Mouse (Mus musculus): ENCODE measurements at regions not wholly inside any gene's neighbourhood (a gene's known extent, or its start where the extent isn't known, plus 50 kb on each side); places are given as distances from the start of the nearest gene placed in this dataset.

DNA sequence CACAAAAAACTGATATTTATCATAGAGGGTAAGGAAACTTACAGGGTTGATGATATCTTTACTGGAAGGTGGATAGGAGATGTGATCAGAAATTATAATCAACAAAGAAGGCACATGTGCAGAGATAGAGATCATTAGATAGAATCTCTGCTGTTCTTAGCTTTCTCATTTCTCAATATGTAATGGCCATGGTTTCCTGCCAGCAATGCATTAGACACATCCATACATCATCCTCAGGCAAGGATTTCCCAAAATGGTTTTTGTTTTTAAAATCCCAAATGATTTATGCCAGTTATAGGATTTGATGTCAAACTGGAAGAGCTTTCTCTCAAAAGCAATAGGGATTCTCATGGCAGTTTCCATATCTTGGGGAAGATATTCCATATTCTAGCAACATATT is 52.0 kb upstream of the C030005K15Rik start:
- no peak for DNase-seq

DNA sequence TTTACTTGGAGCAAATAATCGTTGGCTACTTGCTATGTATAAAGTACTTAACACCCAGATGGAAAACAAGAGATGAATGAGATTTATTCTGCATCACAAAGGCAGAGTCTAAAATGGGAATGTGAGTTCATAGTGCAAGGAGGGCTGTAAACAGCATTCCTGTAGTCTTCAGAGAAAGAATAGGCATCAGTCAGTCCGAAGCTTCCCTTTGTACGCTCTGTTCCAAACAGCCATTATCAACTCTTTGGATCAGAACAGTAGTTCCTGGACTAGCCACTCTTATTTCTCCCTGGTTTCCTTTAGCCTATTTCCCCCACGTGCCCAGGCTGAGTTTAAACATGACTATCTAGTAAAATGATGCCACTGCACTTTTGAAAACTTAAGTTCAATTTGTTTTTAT is 52.8 kb upstream of the C030005K15Rik start:
- no peak for DNase-seq

DNA sequence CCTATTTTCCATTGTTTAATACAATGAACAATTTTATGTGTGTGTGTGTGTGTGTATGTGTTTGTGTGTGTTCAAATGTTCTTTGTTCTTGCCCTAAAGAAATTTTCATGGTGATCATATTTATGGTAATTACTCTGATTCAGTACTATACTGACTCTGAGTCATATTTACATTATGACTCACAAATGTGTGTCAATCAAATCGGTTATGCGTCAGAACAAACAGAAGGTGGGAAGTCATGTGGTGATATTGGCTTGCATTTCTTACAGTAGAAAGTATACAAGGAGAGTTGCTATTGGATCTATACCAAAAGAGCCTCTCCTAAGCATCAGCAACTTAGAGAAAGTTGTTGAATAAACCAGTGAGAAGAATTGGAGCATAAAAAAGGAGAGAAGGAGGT is 67.2 kb upstream of the C030005K15Rik start:
- no peak for DNase-seq

DNA sequence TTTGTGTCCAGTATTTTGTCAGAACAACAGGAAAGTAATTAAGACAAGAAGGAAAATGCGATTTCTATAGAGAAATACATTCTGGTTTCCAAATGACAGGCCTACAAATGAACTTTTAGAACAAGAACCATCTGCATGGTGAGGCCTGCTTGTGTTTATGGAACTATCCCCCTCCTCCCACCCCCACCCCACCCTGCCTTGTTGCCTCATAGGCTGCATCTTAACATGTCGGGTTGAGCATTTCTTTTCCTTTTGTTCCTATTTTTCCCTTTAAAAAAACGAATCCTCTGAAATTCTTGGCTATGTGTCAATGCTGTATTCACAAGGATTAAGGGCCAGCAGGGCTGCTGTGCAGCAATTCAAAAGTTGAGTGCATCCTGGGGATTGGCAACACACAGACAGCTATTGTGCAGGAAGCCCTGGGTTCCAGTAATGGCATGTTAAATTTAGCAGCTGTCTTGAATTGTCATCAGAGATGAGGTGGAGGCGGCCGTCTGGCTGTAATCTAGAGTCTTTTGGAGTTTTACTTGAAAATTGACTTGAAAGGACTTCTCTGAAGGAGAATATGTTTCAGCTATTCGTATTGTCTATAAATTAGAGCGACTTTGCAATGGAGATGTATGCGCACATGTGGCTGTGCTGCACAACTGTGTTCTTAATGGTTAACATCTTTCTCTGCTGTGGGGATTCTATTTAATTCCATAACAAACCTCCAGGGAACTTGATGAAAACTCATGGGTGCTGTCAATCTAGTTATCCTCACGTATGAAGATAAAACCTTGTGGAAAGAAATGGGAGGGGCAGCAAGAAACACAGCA is 75.1 kb upstream of the C030005K15Rik start:
- no peak for DNase-seq

DNA sequence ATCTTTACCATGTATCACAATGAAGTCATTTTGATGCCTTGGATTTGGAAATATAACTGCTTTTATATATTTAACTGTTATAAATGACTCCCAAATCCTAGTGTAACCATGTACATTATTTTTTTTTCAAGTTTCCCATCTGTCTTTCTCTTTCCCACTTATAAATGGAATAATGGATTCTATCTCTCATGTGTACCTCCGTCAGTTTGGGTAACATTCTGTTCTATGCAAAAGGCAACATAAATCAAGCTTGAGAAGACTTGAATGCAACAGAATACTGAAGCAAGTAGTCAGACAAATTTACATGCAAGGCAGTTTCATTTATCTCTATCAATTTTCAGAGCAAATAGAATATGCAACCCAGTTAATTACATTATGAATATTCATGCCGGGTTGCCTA is 81.4 kb upstream of the C030005K15Rik start:
- no peak for DNase-seq

DNA sequence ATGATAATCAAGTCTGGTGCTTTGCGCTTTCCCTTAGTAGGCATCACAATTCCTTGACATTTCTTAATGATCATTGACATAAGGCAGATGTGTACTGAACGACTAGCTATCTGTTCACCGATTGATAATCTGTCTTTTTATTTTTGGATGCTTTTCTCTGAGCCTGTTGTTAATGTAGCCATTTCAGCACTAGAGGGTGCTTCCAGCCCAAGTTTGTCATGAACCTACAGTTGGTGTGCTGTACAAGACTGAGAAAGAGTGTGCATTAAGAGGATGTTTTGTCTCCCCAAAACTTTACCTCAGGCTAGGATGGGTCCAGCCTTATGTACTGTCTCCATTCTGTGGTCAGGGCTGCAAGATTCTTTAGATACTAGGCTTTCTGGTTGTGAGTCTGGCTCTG is 116.0 kb upstream of the C030005K15Rik start:
- no peak for DNase-seq

DNA sequence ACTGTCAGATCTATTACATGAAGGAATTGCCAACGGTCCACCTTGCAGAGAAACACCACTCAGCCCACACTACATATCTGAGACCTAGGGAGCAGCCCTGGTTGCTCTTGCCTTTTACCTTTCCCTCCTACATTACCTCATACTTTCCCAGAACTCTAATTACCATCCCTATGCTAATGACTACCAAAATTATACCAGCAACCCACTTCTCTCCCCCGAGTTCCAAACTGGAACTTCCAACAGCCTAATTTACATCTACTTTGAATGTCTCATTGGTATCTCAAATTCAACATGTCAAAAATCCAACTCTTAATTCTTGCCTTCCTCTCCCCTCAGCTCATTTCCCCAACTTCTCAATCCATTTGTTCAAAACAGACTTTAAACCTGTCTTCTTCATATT is 124.9 kb upstream of the C030005K15Rik start:
- DNase-seq, result no peak

DNA sequence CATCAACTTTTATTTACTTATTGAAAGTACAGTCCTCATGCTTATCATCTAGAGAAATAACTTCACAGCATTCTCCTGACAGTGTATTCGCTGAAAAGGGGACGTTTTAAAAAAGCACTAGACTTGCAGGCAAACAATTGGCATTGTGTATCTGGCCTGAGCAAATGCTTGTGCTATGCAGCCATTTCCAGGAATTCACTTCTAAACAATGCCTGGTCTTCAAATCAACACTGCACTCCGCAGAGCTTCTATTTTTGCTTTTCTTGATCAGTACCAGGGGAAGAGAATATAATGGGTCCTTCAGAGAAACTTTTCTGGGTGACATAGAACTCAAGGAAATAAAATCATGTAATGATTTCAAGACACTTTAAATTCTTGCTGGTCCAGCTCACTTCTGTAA is 150.5 kb upstream of the C030005K15Rik start:
- no peak for DNase-seq

DNA sequence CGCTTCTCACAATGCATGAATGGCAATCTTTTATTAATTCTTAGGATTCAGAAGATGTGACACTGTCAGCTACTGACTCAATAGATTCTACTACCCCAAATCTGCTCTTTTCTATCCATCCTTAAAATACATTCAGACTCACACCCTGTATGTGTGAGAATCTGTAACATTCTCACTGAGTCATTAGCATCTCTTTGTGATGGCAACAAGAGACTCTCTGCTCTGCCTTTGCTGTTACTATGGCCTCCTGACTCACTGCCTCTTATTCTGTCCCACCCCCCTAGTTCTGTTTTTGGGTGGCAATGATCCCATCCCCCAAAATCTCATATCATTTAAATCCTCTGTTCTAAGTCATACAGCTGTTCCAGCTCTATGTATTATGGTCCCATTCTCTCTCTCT is 159.5 kb upstream of the C030005K15Rik start:
- DNase-seq, result no peak

DNA sequence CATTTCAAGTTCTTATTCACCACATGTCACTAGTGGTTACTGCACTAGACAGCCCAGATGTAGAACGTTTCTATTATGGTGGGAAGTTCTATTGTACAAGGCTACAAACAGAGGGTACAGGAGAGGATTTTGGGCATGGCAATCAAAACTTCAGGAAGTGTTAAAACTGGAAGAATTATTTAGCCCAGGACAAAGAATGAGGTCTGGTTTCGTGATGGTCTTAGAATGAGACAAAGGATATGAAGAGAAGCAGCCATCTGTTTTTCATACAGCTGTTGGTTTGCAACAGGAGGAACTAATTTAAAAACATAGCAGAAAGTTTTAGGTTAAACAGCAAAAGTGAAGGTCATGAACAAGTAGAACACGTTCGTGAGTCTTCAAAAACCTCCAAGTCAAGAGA is 179.2 kb upstream of the C030005K15Rik start:
- no peak for DNase-seq

DNA sequence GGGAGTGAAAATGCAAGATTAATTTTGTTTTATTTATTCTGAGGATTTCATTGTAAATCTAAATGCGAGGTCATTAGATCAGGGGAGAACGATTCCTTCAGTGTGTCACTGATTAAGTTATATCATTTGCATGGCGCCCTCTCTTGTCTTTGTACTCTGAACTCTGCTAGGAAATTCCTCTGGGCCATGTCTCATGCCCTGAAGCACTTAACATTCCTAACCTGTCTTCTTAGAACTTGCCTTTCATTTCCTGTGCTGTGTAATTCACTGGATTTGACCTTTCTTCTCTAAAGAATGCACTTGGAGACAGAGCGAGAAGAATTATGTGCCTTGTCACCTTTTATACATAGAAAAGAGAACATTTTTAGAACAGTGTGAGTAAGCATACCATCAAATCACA is 199.0 kb upstream of the C030005K15Rik start:
- DNase-seq, result no peak

DNA sequence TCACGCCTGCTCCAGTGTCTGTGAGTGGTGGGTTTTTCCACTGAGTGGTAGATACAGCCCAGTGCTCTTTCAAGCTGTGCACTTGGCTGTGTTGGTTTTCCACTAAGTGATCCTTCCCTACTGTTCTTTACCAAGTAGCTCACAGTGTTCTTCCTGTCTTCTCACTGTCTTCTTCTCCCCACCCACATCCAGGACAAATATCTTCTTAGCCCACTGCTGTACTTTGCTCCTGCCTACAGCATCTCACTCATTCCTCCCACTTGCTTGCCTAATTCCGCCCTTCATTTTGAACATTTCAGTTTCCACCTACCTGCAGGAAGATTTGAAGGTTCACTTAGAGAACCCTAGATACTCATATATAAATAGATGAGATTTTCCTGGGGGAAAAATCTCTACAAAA is 213.8 kb upstream of the C030005K15Rik start:
- DNase-seq, result no peak

DNA sequence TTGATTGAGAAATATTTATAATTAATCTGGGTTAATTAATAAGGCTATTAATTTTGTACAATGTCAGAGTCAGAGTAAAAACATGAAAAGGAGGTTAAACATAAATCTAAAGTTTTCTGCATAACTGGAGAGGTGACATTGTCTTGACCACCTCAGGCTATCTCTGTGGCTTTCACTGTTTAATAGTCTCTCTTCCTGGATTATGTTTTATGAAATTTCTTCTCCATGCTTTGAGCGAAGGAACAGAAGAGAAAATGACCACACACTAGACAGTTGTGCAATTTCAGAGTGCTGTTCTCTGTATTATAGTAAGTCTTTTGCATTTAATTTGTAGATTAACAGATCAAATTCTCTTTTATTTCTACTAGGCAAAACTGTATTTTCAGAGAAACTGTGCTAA is 239.3 kb upstream of the C030005K15Rik start:
- DNase-seq, result no peak

DNA sequence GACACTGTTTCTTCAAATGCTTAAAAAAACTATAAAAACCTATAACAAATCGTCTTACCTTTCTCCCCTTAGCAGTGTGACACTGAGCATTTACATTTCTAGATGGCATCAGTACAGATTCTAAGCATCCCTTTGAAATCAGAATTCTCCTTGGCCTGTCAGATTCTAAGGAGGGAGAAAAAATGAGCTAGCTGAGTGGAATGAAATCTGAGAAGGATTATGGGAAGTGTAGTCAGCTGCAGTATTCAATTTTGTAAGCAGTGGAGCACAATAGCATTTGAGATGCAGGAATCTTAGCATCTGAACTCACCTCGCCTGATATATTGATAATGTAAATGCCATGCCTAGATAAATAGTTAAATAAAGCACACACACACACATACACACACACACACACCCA is 240.4 kb upstream of the C030005K15Rik start:
- DNase-seq, result no peak

DNA sequence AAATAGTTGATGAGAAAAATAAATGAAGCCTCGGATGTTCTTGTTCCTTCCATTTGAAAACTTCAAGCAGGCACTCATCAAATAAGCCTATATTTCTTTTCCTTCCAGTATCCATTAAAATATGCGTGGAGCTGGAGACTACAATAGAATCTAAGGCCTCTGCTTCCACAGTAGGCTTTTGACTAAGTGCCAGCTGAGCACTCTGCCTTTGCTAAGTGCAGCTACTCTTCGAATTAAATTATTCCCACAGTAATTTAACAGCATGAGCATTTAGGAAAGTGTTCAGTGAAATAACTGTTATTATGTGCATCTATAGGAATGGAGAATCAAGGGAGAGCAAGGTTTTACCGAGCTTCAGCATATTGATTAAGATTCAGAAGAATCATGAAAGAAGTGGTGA is 280.5 kb upstream of the C030005K15Rik start:
- no peak for DNase-seq

DNA sequence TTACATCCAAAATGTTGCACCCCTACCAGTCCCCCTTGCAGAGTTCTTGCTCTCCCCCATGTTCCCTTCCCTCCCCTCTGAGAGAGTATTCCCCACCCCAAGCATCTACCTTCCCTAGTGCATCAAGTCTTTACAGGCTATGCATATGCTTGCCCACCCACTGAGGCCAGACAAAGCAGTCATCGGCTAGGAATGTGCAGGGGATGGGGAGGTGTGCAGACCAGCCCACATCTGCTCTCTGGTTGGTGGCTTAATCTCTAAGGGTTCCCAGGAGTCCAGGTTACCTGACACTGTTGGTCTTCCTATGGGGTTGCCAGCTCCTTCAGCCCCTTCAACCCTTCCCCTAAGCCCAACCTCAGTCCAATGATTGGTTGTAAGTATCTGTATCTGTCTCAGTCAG is 281.8 kb upstream of the C030005K15Rik start:
- no peak for DNase-seq

DNA sequence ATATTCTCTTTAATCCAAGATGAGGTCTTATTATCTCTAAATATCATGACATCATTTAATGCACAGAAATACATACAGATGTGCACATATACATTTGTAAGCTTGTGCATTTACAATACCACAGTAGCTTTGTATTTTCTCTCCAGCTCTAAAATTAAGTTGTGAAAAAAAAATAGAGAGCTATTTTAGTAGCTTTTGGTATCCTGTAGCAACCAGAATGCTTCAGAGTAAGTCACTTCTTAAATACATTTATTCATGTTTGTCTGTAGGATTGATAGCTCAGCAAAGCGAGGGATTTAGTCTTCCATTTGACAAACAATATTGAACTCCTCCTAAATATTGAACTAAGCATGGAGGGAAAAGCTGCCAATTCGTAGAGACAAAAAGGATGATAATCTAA is 286.4 kb upstream of the C030005K15Rik start:
- DNase-seq, result no peak

DNA sequence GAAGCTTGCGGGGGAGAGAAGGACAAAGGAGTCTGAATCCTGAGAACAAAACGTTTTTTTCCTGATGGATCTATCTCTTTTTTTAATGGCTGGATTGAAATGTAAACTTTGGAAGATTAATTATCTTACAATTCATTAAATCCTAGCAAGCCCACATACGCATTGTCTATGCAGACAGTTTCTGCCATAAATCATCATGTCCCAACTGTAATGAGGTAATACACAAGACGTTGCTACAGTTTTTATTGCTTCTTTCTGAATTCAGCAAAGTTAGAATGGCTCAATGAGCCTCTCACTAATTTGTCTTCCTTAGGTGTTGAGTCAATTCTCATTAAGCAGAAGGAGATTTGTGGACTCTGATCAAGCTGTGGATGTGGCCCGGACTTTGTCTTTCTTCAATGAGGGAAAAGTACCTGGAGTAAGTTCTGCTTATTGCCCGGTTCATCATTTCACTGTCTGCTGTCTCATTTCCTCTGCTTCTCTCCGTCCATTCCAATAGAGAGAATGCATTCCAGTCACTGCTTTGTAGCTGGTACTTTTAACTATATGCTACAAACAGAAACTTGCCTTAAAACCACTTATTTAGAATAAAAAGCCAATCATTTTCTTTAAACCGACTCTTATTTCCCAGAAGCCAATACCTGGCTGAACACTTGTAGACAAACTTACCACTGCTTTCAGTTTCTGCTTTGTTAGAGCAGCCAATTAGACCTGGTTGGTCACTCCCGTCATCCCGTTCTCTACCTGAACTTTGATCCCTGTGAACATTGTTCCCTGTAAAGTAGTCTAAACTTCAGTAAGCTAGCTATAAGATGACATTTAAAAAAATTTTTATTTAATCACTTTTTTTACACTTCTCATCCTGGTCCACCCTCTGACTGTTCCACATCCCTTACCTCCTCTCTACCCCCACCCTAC is 288.7 kb upstream of the C030005K15Rik start:
- no peak for DNase-seq

DNA sequence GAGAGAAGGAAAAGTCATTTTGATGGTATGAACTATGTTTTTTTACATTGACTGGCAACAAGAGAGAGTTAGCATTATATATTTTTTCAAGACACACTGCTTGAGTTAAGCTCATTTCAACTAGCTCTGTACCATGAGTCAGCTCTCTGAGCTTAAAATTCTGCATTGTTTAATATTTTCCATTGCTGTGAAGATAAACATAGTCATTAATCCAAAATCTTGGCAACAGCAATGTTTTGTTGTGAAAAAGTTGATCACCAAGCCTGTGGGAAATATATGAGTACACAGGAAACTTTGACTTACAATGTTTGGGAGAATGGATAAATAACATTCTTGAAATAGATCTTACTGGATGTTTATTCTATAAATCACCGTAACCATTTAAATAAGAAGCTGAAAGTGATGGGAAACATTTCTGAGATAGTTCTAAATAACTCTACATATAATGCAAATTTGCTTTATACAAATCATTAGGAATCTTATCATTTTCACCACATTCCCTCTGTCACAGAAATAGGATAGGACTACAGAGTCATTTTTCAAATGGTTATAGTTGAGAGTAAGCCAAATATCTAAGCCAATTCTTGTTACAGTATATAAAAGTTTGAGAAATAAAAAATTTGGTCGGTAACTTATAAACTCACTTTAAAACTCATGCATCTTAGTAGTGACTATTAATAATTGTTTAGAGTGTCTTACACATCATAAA is 290.2 kb upstream of the C030005K15Rik start:
- no peak for DNase-seq

DNA sequence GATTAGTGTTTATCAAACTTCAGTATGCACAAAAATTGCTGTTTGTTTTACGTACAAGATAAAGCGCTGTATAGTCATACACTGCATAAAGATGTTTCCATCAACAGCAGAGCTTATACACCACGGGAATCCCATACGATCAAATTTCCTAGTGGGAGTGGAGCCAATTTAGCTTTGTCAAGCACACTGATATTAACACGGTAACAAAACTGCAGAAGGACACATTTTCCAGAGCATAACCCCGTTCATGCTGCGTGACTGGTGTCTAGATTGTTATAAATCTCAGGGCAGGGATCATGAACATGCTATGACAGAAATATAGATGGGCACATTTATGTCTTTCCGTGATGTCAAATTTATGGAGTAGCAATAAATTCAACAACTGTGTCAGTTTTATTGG is 302.6 kb upstream of the C030005K15Rik start:
- DNase-seq, result no peak

DNA sequence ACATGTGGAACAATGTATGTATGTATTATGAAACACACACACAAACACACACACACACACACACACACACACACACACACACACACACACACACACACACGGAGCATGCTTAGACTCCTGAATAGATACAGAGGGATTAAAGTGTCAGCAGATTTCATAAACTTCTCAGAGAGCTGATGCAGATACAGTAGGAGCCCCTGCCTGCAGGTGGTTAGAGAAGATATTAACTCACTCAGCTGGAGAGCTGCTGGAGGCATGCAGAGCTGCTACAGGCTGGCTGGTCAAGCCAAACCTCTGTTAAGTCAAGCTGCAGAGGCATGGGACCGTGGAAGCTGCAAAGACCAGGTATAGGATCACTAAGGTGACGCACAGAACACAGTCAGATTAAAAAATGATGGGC is 303.1 kb upstream of the C030005K15Rik start:
- DNase-seq, result no peak

DNA sequence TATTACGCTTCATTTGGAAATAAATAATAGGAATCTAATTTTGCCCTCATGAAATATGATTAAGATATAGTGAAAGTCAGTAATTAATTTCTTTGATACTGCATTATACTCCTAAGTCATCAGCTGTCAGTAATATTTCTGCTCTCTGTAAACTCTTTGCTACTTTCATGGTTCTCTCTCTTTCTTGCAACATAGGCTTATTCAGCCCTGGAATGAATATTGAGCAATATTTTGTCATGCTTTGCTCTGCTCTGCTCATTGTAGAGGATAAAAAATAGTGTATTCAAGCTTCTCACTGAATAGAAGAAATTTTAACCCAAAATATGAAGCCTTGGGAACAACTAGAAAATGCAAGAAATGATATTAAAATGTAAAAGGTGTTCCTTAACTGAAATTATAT is 306.1 kb upstream of the C030005K15Rik start:
- no peak for DNase-seq

DNA sequence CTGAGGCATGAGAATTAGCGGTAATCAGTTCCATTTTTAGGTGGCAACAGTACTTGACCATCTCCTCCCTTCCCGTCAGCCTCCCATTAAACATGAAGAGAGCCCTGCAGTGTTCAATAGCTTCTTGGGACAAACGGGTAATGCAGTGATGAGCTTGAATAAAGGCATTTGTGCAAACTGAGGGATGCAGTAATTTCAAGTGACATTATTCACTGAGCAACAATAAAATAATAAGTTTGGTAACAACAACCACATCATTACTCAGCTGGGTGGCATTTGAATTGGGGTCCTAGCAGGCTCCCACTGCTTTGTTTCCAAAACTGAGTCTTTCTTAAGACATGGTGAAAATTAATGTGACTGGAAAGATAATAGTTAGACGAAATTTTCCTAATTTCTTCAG is 315.2 kb upstream of the C030005K15Rik start:
- DNase-seq, result no peak

Measured in adrenal gland, adult 8-10 months (tissue).